Mouse (Mus musculus) forebrain, embryonic 12.5 days (tissue): Measurements from ENCODE around the gene Dync1h1. TPM values are rescaled to one million over a fixed set of nuclear protein-coding genes. Genes with fewer than 3 reads are reported as not detected.

Experiments used
- ATAC-seq: fragments of 200-750 bp; cut with Nextera tagmentation; 2 replicates; pipeline ENCODE4 v1.8.0; 2017; ENCODE audit warnings: moderate TSS enrichment; ENCODE audit not compliant: low FRiP score
- H3K27ac ChIP-seq: fragments of 300-500 bp; sonication (generic); 2 replicates; pipeline ENCODE4 v1.5.1; 2016; ENCODE audit warnings: mild to moderate bottlenecking
- H3K27me3 ChIP-seq: fragments of 300-500 bp; sonication (generic); 2 replicates; pipeline ENCODE4 v1.6.1; 2016; ENCODE audit warnings: mild to moderate bottlenecking
- H3K36me3 ChIP-seq: fragments of 300-500 bp; sonication (generic); replicated peaks from 2 replicates; pipeline ENCODE4 v1.6.1; 2016; ENCODE audit warnings: mild to moderate bottlenecking
- H3K4me1 ChIP-seq: fragments of 300-500 bp; sonication (generic); 2 replicates; pipeline ENCODE4 v1.6.1; 2016
- H3K4me2 ChIP-seq: fragments of 300-500 bp; sonication (generic); 2 replicates; pipeline ENCODE4 v1.6.1; 2016; ENCODE audit warnings: mild to moderate bottlenecking, moderate library complexity
- H3K4me3 ChIP-seq: fragments of 300-500 bp; sonication (generic); replicated peaks from 2 replicates; pipeline ENCODE4 v1.5.1; 2016; ENCODE audit warnings: mild to moderate bottlenecking
- H3K9ac ChIP-seq: fragments of 300-500 bp; sonication (generic); 2 replicates; pipeline ENCODE4 v1.6.1; 2016; ENCODE audit warnings: mild to moderate bottlenecking
- H3K9me3 ChIP-seq: fragments of 300-500 bp; sonication (generic); 2 replicates; pipeline ENCODE4 v1.6.1; 2016
- WGBS: fragments of 180-500 bp; shearing (Covaris S2); methylation state at CpG from one replicate; pipeline ENCODE4 v1.1.7; 2016; 5-methylcytosine and 5-hydroxymethylcytosine counted together
- microRNA-seq: library from miRNA; unstranded; fragments of <30 nt; microRNA quantifications from one replicate; pipeline ENCODE4, GENCODE M21; 2017
- polyA plus RNA-seq: library from polyadenylated mRNA; unstranded; fragments of >200 nt; fragmentation: Nextera tagmentation; extraction: Ambion mirVana; gene quantifications from 2 replicates; pipeline ENCODE4 v1.2.1, GENCODE M21; 2016

Gene Dync1h1
- polyA plus RNA-seq, 1 experiment from 2014 or later: 98.8 TPM

DNA sequence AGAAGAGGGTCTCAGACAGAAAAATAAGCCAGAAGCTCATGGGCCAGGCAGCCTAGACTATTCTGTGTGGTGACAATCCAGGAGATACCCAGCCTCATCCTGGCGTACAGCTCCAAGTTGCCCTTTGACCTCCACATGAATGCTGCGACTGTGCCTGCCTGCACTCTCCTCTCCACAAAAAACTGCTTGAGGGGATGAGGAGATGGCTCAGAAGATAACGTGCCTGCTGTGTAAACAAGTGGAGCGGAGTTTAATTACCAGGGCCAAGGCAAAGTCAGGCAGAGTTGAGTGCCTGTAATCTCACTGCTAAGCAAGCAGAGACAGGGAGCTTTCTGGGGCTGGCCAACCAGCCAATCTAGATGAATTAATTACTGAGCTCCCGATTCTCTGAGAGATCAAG, 114.8 kb downstream of the Dync1h1 start:
- no peak overlapping the region for H3K9ac ChIP-seq
- H3K27me3 ChIP-seq: peaks cover 13% of the 10 kb centered on the region
- no peak overlapping the region for H3K4me3 ChIP-seq
- H3K4me1 ChIP-seq: no peaks in the 10 kb centered on the region
- H3K36me3 ChIP-seq: no peaks in the 10 kb centered on the region
- ATAC-seq: no peak
- 46% methylated on average over 5 of the region's 5 CpGs for WGBS
- H3K4me2 ChIP-seq: no peak overlapping the region
- H3K9me3 ChIP-seq: 0 out of 2 replicates have a peak, but pooled peaks cover 4% of the 10 kb centered on the region
- no peak overlapping the region for H3K27ac ChIP-seq

Small RNA genes lying within 50 kb of the gene (microRNA-seq; reads per million reads assigned to microRNA genes)
- gene Gm27299: not detected

Other genes with a start within 250 kb of the Dync1h1 start
- 152 and 157 TPM in 2 replicates for gene Ppp2r5c, start 154.3 kb upstream of the Dync1h1 start, polyA plus RNA-seq
- gene 1700001K19Rik, start 81.2 kb downstream of the Dync1h1 start, polyA plus RNA-seq: not detected in 2 replicates
- 1,281 and 1,312 TPM in 2 replicates for gene Hsp90aa1, start 101.3 kb downstream of the Dync1h1 start, polyA plus RNA-seq
- 28.2 and 33.5 TPM in 2 replicates for gene Wdr20, start 136.5 kb downstream of the Dync1h1 start, polyA plus RNA-seq
- gene Mok, start 239.5 kb downstream of the Dync1h1 start, polyA plus RNA-seq: 11.4 and 11.6 TPM in 2 replicates
- gene Zfp839, start 248.8 kb downstream of the Dync1h1 start, polyA plus RNA-seq: 4.8 and 5.0 TPM in 2 replicates